Mouse (Mus musculus) liver, embryonic 11.5 days (tissue): ENCODE measurements at regions not wholly inside any gene's neighbourhood (a gene's known extent, or its start where the extent isn't known, plus 50 kb on each side); places are given as distances from the start of the nearest gene placed in this dataset.

Source experiments
- ATAC-seq: fragments of 200-750 bp; cut with Nextera tagmentation; replicated peaks from 2 replicates; pipeline ENCODE4 v1.8.0; 2017; ENCODE audit warnings: moderate number of reproducible peaks, mild to moderate bottlenecking, moderate TSS enrichment, moderate library complexity; ENCODE audit not compliant: low FRiP score
- DNase-seq: peaks from one replicate; pipeline ENCODE4 v3.0.0-alpha.2; 2017; ENCODE audit warnings: low spot score
- H3K27ac ChIP-seq: fragments of 300-500 bp; sonication (generic); 2 replicates; pipeline ENCODE4 v1.5.1; 2014; ENCODE audit warnings: mild to moderate bottlenecking, low read depth, low read length, control low read depth
- H3K27me3 ChIP-seq: fragments of 300-500 bp; sonication (generic); replicated peaks from 2 replicates; pipeline ENCODE4 v1.6.1; 2014; ENCODE audit warnings: low read length, mixed read lengths; ENCODE audit not compliant: control insufficient read depth, insufficient read depth
- H3K36me3 ChIP-seq: fragments of 300-500 bp; sonication (generic); 2 replicates; pipeline ENCODE4 v1.6.1; 2014; ENCODE audit warnings: mild to moderate bottlenecking, low read length, moderate library complexity, mixed read lengths; ENCODE audit not compliant: control insufficient read depth, insufficient read depth
- H3K4me1 ChIP-seq: fragments of 300-500 bp; sonication (generic); replicated peaks from 2 replicates; pipeline ENCODE4 v1.6.1; 2014; ENCODE audit warnings: low read length, mixed read lengths; ENCODE audit not compliant: control insufficient read depth, insufficient read depth
- H3K4me2 ChIP-seq: fragments of 300-500 bp; sonication (generic); 2 replicates; pipeline ENCODE4 v1.6.1; 2014; ENCODE audit warnings: mild to moderate bottlenecking, control low read depth, moderate library complexity
- H3K4me3 ChIP-seq: fragments of 300-500 bp; sonication (generic); 2 replicates; pipeline ENCODE4 v1.5.1; 2014; ENCODE audit warnings: low read depth, low read length, control low read depth
- H3K9ac ChIP-seq: fragments of 300-500 bp; sonication (generic); 2 replicates; pipeline ENCODE4 v1.6.1; 2014; ENCODE audit warnings: low read depth, low read length, control low read depth
- H3K9me3 ChIP-seq: fragments of 300-500 bp; sonication (generic); 2 replicates; pipeline ENCODE4 v1.6.1; 2016; ENCODE audit warnings: low read length, inconsistent platforms, mixed read lengths; ENCODE audit not compliant: control insufficient read depth
- WGBS: fragments of 180-500 bp; shearing (Covaris S2); extraction: QIAGEN DNeasy Blood & Tissue Kit; methylation state at CpG from one replicate; pipeline ENCODE4 v1.1.7; 2014; 5-methylcytosine and 5-hydroxymethylcytosine counted together

- Histone ChIP-seq H3K9ac (no peak overlapping the region), H3K27ac (no peak overlapping the region), H3K9me3 (no peaks in the 10 kb centered on the region), H3K27me3 (no peaks in the 10 kb centered on the region), H3K36me3 (no peaks in the 10 kb centered on the region), H3K4me1 (no peaks in the 10 kb centered on the region), H3K4me2 (no peak overlapping the region), H3K4me3 (no peak overlapping the region)
- ATAC-seq (no peak), DNase-seq (no peak)
- WGBS: 77% methylated on average over 6 of the region's 6 CpGs
These were observed 354.3 kb upstream of the Pik3r1 start for GRCm38 (mm10) chr13:102122341-102122740.

- 56% methylated on average over 4 of the region's 4 CpGs for WGBS
These were observed 360.0 kb upstream of the Pik3r1 start for GRCm38 (mm10) chr13:102127933-102128430.

GRCm38 (mm10) chr13:102131459-102131858, 363.4 kb upstream of the Pik3r1 start:
- ATAC-seq: no peak
- Histone ChIP-seq H3K27me3 (no peaks in the 10 kb centered on the region), H3K4me2 (no peak overlapping the region), H3K9me3 (no peaks in the 10 kb centered on the region), H3K4me1 (no peaks in the 10 kb centered on the region), H3K9ac (no peak overlapping the region), H3K36me3 (no peaks in the 10 kb centered on the region), H3K27ac (no peak overlapping the region), H3K4me3 (no peak overlapping the region)
- no peak for DNase-seq
- WGBS: 82% methylated on average over 2 of the region's 2 CpGs

More at GRCm38 (mm10) chr13:102127933-102128430, 360.0 kb upstream of the Pik3r1 start:
- H3K4me2 ChIP-seq: no peak overlapping the region
- no peaks in the 10 kb centered on the region for H3K27me3 ChIP-seq
- H3K4me1 ChIP-seq: no peaks in the 10 kb centered on the region
- H3K27ac ChIP-seq: no peak overlapping the region
- ATAC-seq (no peak), DNase-seq (no peak)
- H3K9ac ChIP-seq: no peak overlapping the region
- no peaks in the 10 kb centered on the region for H3K9me3 ChIP-seq
- H3K4me3 ChIP-seq: no peak overlapping the region
- H3K36me3 ChIP-seq: no peaks in the 10 kb centered on the region

- H3K4me2 ChIP-seq: no peak overlapping the region
- H3K27ac ChIP-seq: no peak overlapping the region
- H3K27me3 ChIP-seq: no peaks in the 10 kb centered on the region
- H3K9me3 ChIP-seq: no peaks in the 10 kb centered on the region
- H3K4me3 ChIP-seq: no peak overlapping the region
- H3K36me3 ChIP-seq: no peaks in the 10 kb centered on the region
- DNase-seq (no peak), ATAC-seq (no peak)
- H3K4me1 ChIP-seq: no peaks in the 10 kb centered on the region
- no peak overlapping the region for H3K9ac ChIP-seq
- WGBS: 67% methylated on average over 5 of the region's 5 CpGs
These were observed 364.1 kb upstream of the Pik3r1 start for GRCm38 (mm10) chr13:102132154-102132553.

- Histone ChIP-seq H3K36me3 (no peaks in the 10 kb centered on the region), H3K4me2 (no peak overlapping the region), H3K27ac (no peak overlapping the region), H3K9ac (no peak overlapping the region), H3K4me3 (no peak overlapping the region), H3K9me3 (no peaks in the 10 kb centered on the region), H3K4me1 (no peaks in the 10 kb centered on the region), H3K27me3 (no peaks in the 10 kb centered on the region)
- DNase-seq: no peak
- no peak for ATAC-seq
- 66% methylated on average over 2 of the region's 2 CpGs for WGBS
These were observed 364.7 kb upstream of the Pik3r1 start for GRCm38 (mm10) chr13:102132696-102133095.

- DNase-seq (no peak), ATAC-seq (no peak)
- Histone ChIP-seq H3K9me3 (no peaks in the 10 kb centered on the region), H3K27me3 (no peaks in the 10 kb centered on the region), H3K27ac (no peak overlapping the region), H3K9ac (no peak overlapping the region), H3K4me1 (no peaks in the 10 kb centered on the region), H3K36me3 (no peaks in the 10 kb centered on the region), H3K4me2 (no peak overlapping the region), H3K4me3 (no peak overlapping the region)
These were observed 367.2 kb upstream of the Pik3r1 start for GRCm38 (mm10) chr13:102135210-102135609.

GRCm38 (mm10) chr13:102142986-102143385, 375.0 kb upstream of the Pik3r1 start:
- DNase-seq (no peak), ATAC-seq (no peak)
- Histone ChIP-seq H3K4me2 (no peak overlapping the region), H3K9me3 (no peaks in the 10 kb centered on the region), H3K4me1 (no peaks in the 10 kb centered on the region), H3K4me3 (no peak overlapping the region), H3K27ac (no peak overlapping the region), H3K36me3 (no peaks in the 10 kb centered on the region), H3K27me3 (no peaks in the 10 kb centered on the region), H3K9ac (no peak overlapping the region)
- WGBS: 90% methylated on average over 7 of the region's 7 CpGs

GRCm38 (mm10) chr13:102143848-102144247, 375.8 kb upstream of the Pik3r1 start:
- H3K27me3 ChIP-seq: no peaks in the 10 kb centered on the region

GRCm38 (mm10) chr13:102148039-102148438, 380.0 kb upstream of the Pik3r1 start:
- no peak for ATAC-seq
- no peak overlapping the region for H3K9ac ChIP-seq
- H3K9me3 ChIP-seq: no peaks in the 10 kb centered on the region
- no peak overlapping the region for H3K4me2 ChIP-seq
- no peaks in the 10 kb centered on the region for H3K4me1 ChIP-seq
- H3K27ac ChIP-seq: no peak overlapping the region
- H3K4me3 ChIP-seq: no peak overlapping the region
- H3K36me3 ChIP-seq: no peaks in the 10 kb centered on the region
- WGBS: 88% methylated on average over 2 of the region's 2 CpGs
- no peak for DNase-seq
- no peaks in the 10 kb centered on the region for H3K27me3 ChIP-seq

More at GRCm38 (mm10) chr13:102143848-102144247, 375.8 kb upstream of the Pik3r1 start:
- Histone ChIP-seq H3K4me2 (no peak overlapping the region), H3K27ac (no peak overlapping the region), H3K9me3 (no peaks in the 10 kb centered on the region), H3K9ac (no peak overlapping the region), H3K4me1 (no peaks in the 10 kb centered on the region), H3K4me3 (no peak overlapping the region), H3K36me3 (no peaks in the 10 kb centered on the region)
- WGBS: 64% methylated on average over 2 of the region's 2 CpGs
- ATAC-seq (no peak), DNase-seq (no peak)
